Mouse (Mus musculus) liver (tissue): ENCODE data around the gene Col18a1.

Experiments used
- DNase-seq: peaks from one replicate; pipeline ENCODE4 v3.0.0-alpha.2; 2020; ENCODE audit warnings: mixed read lengths

Col18a1 gene

DNA sequence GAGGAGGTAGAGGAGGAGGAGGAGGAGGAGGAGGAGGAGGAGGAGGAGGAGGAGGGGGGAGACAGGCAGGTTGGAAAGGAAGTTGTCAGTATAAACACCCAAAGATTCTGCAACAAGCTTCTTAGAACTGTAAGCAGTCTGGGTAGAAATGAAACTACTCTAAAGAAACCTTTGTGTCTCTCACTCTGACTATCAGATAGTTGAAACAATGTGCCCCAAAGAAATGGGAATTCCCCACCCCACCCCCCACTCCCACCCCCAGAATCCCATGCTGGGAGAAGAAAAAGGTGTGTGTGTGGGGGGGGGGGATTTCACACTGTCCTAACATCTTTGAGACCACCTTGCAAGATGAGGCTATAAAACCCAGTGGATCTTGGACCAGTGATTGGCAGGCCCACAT lies 62.0 kb downstream of the Col18a1 start:
- no peak for DNase-seq

DNA sequence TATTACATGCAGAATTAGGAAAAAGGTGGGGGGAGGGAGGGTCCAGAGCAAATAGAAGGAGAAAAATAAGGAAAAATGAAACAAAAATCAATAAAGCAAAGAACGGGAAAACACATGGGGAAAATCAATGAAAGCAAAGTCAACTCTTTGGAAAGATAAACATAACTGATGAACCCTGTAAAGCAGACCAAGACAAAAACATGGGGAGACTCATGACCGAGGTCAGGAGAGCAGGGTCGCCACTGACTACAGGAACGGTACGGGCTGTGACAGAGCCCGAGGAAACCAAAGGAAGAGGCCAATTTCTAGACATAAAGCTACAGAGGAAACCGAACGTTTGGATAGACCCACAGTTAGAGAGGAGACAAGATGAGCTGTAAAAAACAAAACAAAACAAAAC lies 62.7 kb downstream of the Col18a1 start:
- DNase-seq: no peak

DNA sequence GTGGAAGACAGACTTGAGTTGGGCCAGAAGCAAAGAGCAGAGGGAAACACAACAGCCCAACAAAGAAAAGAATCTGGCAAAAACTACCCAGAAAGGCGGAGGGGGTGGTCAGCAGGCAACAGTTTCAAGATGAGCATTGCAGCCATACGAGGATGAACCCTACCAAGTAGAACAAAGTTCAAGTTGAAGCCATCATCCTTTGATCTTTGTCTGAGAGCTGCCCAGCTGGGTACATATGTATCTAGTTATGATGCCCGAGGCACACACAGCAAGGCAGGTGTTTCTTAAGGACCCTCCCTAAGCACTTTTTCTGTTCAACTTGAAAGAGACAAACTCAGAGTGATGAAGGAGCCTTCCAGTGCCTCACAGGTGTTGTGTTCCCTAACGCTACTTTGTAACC lies 66.6 kb downstream of the Col18a1 start:
- DNase-seq: no peak

DNA sequence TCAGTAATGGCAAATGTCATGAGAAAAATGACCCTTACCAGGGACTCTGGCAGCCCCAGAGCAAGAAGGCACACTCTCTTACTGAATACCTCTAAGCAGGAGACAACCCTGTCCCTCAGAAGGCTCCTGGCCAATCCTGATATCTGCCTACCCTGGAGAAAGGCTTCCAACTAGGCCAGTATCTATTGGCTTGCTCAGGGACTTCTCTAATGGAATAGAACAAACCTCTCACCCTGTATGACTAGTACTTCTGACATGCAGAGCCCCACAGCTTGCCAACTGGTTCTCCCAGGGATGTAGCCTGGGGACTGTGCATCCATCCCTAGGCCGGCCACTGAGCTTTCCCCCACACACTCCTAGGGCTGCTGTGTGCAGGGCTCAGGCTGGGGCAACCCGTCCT lies 67.7 kb downstream of the Col18a1 start:
- DNase-seq: no peak

DNA sequence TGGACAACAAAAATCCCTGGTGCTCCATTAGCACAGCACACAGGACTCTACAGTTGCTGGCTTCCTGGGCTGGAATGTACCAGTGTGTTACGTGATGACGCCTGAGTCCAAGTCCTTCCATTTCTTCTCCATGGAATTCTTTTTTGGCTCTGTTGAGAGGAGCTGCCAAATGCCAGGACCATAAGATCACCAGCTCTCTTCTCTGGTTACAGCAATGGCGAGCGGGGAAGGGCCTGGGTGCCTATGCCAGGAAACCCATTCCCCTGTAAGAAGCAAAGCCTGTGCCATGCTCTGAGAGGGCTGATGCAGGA lies 68.5 kb downstream of the Col18a1 start:
- DNase-seq: no peak

DNA sequence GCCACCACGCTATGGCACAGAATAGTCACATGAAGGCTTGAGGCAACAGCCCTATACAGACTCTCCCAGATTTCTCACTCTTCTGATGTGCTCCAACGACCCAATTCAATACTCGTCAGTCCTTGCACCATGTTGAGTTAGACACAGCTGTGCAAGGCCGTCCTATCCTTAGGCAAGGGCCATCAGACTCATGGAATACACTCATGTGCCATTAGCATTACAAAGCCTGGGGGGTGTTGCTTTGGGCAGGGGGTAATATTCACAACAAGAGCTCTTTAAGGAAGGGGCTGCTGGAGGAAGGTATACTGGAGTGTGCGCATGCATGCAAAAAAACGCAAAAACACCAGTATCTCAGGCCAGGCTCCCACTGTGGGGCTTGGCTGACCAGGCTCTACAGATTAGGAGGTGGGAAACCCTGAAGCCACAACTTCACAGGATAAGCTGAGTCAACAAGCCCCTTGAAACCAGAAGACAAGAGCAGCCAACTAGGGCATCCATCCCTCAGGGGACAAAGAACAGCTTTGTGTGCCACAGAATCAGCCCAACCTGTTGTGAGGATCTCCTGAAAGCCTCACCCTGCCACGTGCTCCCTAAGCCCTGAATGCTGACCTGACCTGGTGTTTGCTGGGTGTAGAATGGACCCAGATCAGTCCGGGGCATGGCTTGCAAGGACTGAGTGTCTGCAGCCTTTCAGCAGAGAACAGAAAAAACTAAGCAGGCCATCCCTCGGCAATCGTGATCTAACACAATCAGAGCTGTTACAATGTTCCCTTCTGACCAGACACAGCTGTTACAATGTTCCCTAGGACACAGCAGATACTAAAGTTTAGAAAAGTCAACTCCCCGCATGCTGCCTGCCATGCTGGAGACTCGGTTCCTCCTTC lies 69.1 kb downstream of the Col18a1 start:
- no peak for DNase-seq

DNA sequence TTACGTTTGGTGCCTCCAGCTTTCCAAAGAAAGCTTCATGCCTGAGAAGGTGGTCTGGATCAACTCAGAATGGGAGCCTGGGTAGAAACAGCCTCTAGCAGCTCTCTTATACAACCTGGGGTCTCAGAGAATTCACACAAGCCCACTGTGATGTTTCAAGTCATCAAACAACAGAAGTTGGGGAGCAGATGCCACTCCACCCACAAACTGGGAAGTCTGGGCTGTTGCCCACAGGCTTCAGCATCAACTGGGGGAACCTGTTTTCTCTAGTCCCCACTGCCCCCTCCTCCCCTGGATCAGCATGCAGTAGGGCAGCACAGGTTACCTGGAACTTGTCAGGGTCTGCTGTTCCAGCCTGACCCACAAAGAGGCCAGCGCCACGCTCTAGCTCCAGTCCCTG lies 70.7 kb downstream of the Col18a1 start:
- DNase-seq: no peak

DNA sequence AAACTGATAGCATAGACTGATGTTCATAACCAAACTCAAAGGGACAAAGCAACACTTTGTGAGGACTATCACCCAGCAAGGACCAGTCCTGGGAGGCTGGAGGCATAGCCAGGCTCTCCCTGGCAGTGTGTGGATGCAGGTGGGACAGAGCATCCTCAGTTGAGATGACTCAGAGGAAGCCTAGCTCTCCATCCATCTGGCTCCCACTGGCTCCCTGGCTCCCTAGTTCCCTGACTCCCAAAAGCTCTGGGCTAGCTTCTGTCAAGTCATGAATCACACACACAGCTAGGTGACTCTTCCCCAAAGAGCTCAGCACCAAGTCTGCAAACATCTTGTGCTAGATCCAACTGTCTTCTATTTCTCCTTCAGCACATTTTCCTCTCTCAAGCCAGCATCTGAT lies 72.5 kb downstream of the Col18a1 start:
- no peak for DNase-seq

DNA sequence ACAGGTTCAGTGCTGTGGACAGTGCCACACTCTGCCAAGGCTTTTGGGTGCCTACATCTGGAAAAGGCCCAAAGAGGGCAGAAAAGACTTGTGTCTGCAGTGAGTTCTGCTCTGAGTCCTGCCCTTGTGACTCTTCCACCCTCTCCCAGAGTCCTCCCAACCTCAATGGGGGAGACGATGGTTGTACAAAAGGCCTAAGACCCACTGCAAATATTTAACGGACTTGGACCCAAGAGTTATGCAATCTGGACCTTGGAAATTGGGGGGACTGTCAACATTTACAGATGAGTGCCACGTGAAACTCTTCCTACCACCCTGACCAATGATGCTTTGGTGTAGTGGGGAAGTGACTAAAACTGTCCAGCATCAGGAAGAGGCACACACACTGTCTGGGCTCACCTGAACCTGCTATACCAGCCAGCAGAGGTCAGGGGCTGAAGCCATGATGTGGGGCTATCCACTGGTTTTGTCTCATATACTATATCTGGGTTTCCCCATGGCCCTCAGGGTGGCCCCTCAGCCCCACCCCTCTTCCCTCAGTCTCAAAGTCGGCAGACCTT lies 74.7 kb downstream of the Col18a1 start:
- DNase-seq: peak; percentile 29

DNA sequence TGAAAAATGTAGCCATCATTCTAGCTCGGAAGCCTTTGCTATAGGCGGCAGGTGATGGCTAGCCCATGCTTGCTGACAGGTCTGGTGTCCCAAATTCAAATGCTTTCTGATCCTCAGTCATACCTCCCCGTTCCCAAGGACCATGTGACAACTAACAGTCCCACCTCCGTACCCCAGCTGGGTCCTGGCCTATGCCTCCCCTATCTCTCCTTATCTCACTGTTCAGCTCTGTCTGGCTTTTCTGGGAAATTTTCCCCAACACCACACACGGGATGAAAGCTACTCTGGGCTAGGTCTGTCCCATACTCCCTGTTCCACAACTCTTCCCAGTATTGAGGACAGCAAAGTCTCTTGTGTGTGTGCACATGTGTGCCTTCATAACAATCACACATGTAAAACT lies 76.3 kb downstream of the Col18a1 start:
- DNase-seq: no peak

DNA sequence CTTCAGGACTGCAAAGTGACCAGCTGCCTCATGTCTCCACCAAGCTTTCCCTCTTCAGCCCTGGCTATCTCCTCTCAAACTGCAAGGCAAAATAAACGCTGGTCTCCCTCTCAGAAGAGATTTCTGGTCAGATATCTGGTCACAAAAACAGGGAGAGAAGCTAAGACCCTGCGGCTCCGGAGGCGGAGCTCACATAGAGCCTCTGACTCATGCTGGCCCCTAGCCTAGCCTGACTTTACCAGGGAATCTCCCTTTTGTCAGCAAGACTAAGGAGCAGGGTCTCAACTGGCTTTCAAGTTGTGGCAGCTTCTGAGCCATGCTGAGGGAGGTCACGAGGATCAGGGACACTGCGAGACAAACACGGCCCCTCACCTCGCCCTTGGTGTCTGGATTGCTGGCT lies 77.0 kb downstream of the Col18a1 start:
- DNase-seq: no peak

DNA sequence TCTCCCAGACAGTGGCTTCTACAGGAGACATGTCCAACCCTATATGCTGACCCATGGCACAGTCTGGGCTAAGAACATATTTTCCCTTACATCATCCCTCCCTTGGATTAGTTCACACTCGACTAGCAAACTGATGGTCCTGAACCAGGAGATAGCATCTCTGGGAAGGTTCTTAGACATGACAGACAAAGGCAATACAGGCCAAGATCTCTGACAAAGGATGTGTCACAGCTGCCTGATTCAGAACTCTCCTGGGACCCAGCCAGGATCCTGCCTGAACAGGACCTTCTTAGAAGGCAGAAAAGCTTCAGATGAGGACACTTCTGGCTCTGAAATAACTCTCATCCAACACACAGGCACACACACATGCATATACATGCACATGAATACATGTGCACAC lies 81.8 kb downstream of the Col18a1 start:
- no peak for DNase-seq

DNA sequence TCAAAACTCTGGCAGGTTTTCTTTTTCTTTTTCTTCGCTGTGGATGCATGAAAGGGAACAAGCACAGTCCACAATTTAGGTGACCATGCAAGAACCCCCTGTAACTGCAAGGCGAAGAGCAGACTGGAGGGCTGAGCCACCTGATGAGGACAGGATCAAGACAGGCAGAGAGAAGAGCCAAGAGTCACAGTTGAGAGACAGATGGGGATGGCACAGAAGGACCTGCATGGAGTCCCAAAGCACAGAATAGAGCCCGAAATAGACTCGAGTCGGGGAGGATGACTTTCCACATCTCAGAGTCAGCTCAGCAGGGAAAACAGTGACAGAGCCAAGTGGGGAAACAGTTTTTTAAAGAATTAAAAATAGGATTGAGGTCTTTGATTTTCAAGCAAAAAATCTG lies 83.4 kb downstream of the Col18a1 start:
- DNase-seq: no peak

DNA sequence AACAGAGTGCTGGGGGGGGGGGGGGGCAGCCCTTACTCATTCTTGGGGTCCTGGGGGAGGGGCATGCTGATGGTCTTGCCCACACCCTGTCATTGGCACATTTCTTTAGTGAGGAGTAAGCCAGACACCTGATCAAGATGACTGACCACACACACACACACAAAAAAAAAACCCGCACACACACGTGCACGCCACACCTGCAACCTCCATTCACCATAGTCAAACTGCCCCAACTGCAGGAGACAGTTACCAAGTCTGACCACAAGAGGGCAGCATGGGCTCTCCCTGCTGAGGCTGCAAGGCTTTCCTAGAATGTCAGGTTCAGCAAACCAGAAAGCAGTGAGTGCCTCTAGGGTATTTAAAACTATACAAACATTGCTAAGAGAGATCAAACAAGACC lies 83.9 kb downstream of the Col18a1 start:
- peak; percentile 77 for DNase-seq

DNA sequence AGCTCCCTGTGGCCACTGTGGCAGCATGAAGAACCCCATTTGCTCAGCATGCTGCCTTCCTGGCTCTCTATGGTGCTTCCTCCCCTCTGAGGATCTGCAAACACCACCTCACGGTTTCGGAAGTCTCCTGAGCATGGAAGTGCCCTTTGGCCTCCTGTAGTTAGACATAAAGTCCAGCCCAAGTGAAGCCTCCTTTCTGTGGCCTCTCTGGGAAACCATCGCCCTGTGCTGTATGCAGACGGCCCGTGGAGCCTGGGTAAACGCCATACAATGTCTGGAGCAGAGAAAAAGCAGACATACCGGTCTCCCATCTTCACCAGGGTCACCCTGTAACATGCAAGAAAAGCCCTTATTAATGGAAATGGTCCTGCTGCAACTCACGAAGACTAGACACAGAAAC lies 87.4 kb downstream of the Col18a1 start:
- DNase-seq: no peak

DNA sequence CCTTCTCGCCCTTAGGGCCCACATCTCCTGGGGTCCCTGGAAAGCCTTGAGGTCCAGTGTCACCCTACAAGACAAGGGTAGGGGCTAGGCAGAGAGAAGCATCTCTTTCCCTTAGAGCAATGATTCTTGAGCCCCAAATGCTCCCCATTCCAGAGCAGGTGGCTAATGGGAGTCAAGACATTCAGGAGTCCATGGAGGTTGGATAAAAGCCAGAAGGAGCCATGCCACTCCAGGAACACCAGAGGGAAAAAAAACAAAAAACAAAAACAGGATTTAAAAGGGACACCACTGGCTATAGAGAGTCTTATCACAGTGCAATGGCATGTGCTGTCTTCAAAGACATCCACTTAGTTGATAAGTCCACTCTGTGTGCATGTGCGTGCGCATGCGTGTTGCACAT lies 87.9 kb downstream of the Col18a1 start:
- no peak for DNase-seq

DNA sequence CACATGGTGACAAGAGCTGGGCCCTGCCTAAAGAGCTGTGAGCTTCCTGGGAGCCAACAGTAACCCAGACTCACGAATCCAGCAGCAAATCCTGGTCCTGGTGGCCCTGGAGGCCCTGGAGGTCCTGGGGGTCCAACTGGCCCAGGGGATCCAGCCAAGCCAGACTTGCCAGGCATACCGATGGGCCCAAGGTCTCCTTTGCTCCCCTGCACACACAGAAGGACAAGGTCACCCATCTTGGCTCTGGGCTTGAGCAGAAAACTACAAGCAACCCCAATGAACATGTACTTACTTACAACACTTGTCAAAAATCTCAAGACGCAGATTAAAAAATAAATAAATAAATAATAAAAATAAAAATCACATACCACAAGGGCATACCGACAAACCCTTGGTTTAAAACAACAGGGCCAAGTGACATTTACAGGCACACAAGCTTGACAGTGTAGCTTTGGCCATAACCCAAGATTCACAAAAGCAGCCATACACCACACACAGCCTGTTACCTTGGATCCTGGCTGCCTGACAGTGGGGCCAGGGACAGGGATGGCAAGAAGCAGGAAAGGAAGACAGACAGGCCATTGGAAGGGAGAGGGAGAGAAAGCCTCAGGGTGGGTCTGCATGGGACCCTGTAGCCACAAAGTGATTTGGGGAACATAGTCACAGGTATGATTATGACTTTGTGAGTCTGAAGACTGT lies 91.9 kb downstream of the Col18a1 start:
- no peak for DNase-seq

DNA sequence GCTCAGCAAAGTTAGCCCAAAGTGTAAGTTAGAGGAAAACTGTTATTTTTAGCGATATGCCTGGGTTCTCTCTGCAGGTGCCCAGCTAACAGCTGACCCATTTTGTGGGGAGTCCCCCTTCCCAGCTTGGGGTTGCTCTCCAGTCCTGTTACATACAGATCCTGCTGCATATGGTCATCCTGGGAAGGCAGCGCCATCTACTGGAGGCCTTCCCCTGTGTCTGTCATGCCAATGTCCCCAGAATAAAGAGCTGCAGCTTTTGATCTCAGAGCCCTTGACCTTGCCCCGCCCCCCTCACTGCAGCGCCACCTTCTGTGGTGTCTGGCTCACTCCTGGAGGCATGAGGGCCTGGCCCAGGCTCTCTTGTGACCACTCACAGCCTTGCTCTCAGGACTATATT lies 96.3 kb downstream of the Col18a1 start:
- peak; percentile 80 for DNase-seq

DNA sequence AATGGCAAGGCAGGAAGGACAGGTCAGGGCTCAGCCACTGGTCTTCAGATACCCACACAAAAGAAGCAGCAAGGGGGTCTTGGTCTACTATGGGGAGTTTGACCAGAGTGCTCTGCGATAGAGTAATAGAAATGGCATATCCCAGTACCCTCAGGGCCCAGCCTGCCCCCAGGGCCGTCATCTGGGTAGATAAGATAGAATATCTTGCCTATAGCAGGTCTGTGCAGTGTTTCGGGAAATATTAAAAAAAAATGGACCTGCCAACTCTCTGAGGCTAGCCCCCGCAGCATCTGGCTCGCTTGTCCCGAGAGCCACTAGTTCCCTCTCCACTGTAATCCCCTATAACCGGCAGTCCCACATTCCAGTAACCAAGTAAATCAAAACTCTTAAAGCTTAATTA lies 97.9 kb downstream of the Col18a1 start:
- DNase-seq: peak; percentile 65

DNA sequence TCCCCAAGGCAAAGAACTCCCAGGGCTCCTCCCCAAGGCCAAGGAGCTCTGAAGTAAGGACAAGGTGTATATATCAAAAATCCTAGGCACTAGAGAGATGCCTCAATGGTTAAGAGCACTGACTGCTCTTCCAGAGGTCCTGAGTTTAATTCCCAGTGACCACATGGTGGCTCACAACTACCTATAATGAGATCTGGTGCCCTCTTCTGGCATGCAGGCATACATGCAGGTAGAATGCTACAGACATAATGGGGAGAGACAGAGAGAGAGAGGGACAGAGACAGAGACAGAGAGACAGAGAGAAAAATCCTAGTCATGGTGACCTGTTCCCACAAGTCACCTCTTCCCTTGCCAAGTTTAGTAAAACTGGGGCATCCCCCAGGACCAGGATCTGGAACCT lies 101.7 kb downstream of the Col18a1 start:
- DNase-seq: no peak

DNA sequence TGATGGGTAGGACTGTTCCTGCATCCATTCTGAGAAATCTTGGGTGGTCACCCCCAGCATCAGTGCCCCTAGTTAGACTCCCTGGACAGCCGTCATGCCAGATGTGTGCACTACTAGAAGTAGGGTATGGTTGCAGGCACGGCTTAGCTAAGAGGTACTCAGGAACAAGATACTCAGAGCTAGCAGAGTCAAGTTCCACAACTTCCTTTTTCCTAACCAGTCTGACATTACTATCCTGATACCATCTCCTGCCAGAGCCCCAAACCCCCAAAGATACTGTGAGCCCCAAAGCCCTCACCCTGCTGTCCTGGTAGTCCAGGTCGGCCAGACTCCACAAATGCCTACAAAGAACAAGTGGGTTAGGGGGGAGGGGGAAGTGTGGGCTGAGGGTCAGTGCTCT lies 102.1 kb downstream of the Col18a1 start:
- DNase-seq: no peak

DNA sequence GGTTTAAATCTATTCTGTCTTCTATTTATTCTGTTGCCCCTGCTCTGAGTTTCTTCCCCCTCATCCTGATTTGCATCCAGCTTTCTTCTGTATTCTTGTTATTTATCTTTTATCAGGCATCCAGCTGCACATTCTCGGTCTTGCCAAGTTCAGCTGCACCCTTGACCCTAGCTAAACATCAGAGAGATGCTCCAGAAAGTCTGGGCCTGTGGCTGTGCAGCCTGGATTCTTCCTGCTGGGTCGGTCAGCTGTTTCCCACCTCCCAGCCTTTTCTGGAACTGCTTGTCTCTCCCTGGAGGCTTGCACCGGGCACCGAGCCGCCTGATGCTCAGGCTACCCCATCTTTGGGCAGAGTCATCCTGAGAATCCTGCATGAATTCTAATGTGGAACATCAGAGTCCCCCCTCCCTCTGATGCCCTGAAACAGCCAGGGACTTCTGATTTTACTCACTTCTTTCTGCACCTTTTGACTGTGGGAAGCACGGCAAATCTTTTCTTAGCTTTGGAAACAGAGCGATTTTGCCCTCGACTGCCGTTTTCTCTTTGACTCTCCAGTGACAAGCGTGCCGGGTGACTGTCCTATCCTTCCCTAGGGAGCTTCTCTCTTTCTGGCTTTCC lies 103.8 kb downstream of the Col18a1 start:
- no peak for DNase-seq

DNA sequence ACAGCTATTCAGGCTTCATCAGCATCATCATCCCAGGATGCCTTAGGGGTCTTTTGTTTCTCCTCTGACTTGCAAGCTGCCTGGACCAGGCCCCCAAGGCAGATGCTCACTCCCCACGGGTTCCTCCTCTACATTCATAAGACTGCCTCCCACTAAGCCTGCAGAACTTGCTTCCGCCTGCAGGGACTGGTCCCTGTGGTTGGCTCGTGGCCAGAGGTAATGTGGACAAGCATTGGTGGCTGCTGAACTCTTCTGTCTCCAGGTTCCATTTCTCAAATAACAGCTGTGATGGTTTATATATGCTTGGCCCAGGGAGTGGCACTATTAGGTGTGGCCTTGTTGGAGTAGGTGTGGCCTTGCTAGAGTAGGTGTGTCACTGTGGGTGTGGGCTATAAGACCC lies 104.9 kb downstream of the Col18a1 start:
- no peak for DNase-seq

DNA sequence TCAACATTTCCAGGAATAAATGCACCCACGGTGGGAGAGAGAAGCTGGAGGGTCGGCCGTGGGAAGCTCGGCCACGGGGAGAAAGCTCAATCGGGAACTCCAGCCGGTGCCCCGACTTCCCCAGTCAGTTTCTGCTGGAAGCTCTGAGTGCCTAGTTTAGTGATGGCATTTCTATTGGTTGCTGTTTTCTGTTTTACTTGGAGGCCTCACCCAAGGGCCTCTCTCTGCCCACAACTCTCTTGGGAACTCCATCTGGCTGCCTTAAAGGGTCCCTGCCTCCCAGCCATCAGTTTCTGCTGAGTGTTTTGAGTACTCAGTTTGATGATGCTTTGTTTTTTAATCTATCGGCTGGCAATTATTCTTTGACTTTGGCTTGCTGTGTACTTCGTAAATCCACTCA lies 109.6 kb downstream of the Col18a1 start:
- no peak for DNase-seq
